Mouse (Mus musculus) left cerebral cortex, adult 18-20 months (tissue): ENCODE data around the gene Unc45a. TPM values are rescaled to one million over a fixed set of nuclear protein-coding genes. Genes with fewer than 3 reads are reported as not detected.

ENCODE experiments used
- DNase-seq, 2 experiments: peaks; one replicate each; pipeline ENCODE4 v3.0.0; 2021 to 2022; ENCODE audit warnings: low spot score in 2 of 2, mixed read lengths in 1 of 2
- total RNA-seq, 2 experiments: library from RNA; stranded (reverse); gene quantifications; 2 replicates each; pipeline ENCODE4 v1.2.3; 2021

Unc45a gene
- total RNA-seq, 2 experiments from 2014 or later = 38.0 to 40.4 TPM

DNA sequence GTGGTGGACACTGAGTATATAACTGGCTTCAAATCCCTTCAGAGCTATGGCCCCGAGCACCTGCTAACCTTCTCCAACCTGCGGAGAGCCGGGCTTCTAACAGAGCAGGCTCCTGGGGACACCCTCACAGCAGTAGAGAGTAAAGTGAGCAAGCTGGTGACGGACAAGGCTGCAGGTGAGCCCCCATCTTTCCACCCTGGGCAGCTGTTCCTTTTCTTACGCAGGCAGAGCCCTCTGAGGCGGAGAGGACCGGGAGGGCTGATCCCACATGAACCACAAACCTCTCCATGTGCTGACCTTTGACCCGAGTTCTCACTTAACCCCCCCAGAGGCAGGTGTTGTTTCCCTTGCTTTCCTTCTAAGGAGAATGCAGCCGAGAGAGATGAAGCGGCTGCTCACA is 53.1 kb downstream of the Unc45a start:
- no peak for DNase-seq

DNA sequence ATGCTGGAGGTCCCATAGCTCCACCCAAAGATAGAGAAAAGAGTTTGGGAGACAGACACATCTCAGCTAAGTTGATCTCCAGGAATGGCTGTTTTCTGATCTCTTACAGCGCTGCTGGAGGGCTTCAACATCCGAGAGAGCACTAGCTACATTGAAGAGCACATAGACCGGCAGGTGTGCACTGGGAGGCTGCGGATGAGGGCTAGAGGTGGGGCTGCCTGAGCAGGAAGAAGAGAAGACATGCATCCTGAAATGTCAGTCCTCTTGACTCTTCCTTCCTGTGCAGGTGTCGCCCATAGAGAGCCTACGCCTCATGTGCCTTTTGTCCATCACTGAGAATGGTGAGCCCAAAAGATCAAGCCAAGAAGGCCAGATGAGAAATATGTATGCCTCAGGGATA is 55.1 kb downstream of the Unc45a start:
- DNase-seq = no peak

DNA sequence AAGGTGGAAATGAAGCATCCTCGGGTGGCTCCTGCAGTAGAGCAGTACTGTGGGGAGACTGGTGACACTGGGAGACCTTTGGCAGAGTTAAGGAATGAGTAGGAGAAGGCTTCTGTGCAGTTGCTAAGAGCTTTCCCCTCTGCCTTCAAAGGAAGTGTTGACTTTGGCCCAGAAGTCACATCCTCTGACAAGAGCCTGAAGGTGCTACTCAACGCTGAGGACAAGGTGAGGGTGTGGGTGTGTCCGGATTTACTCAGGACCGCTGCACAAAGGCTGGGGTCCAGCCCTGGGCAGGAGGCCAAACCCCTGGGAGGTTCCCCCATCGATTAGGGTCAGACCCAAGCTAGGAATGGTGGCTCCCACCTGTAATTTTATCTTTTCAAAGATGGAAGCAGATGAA is 56.4 kb downstream of the Unc45a start:
- DNase-seq = no peak

DNA sequence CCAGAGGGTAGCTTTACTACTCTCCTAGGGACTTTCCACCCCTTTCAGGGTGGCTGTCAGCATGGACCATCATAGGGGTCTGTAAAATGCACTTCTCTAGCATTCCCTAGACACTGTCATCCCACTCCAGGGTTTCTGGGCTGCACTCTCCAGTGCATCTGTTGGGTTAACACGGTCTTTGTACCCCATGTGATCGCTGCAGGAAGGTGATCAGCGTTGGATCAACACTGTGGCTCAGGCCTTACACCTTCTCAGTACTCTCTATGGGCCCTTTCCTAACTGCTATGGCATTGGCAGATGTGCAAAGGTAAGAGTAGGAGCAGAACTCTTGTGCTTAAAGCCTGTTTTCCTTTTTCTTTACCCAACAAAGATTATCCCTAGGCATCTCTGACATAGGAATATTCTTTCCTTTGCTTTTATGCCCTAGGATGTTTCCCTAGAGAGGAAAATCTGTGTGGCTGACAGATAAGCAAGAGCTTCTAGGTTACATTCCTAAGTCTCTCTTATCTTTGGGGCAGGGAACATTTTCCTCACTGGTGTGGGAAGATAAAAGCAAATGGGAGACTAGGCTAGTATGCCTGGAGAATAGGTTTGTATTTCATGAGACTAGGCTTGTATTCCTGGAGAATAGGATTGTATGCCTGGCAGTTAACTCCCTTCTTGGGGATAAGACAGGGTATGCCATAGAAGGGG is 57.4 kb downstream of the Unc45a start:
- DNase-seq = no peak

DNA sequence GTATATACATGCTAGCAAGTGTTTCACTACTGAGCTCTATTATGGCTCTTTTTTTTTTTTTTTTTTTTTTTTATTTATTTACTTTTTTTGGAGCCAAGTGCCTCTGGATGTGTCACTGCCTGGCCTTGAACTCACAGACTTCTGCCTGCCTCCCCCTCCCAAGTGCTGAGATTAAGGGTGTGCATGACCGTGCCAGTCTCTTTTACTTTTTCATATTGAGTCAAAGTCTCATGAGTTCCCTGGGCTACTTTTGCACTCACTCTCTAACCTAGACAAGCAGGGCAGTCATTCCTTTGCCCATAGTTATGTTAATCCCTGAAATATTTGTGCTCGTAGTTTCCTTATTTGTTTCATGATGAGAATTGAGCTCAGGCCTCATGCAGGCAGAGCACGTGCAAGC is 59.2 kb downstream of the Unc45a start:
- no peak for DNase-seq

DNA sequence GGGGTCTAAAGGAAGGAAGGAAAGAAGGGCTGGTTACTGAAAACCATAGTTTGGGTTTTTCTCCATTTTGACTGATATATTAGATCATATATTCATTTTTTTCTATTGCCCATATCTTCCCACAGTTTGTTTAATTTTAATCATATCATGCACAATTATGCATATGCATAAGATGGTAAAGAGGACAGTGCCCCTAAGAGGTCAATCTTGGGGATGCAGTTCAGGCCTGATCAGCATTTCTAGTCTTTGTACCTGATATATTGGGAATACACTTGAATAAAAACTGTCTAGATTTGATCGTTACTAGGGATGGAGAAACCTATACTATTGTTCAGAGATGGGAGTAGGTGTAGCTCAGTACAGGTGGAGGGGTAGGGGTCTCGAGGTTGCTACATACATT is 59.8 kb downstream of the Unc45a start:
- no peak for DNase-seq

DNA sequence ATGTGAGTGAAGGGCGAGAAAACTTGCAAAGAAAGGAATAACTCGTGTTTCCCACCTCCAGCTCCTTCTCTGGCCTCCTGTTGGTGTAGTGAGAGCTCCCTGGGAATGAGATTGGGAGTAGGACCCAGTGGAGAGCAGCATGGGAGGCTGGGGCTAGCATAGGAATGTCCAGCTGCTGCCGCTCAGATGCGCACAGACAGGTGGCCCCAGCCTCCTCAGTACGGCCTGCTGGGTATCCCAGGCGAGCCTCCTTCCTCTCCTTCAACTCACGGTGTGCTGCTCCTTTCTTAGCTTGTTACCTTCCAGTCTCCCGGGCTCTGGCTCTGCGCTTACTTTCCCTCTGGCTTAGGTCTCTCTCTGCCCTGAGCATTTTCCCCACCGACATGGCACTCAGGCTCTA is 60.8 kb downstream of the Unc45a start:
- DNase-seq = no peak

DNA sequence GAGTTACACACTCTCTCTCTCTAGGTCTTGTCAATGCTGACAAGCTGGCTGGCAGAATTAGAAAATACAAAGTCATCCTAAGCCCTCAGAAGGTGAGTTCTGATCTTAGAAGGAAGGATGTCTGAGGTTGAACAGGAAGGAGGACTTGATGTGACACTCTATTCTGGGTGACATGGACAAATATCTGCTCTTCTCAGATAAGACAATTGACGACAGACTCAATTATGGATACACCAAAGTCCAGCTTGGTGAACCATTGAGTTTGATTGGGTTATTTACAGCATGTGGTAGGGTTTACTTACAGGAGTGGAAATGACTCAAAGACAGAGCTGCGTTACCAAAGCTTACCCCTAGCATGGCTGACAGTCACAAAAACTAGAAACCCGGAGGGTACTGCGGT is 64.4 kb downstream of the Unc45a start:
- DNase-seq = no peak

Other genes with a start within 250 kb of the Unc45a start
- 10 to 100 TPM; 51.5 to 63.4 TPM for gene Idh2, start 225.6 kb downstream of the Unc45a start, total RNA-seq
- gene Sema4b, start 154.2 kb downstream of the Unc45a start, total RNA-seq = 10 to 100 TPM; 17.7 to 18.0 TPM
- 10 to 100 TPM; 20.4 to 24.3 TPM for gene Cib1, start 108.2 kb downstream of the Unc45a start, total RNA-seq
- 1 to 10 TPM; 5.3 to 6.4 TPM for gene Gdpgp1, start 108.1 kb downstream of the Unc45a start, total RNA-seq
- 1 to 10 TPM; 1.9 to 3.0 TPM for gene Ttll13, start 94.6 kb downstream of the Unc45a start, total RNA-seq
- 10 to 100 TPM; 41.8 to 47.0 TPM for gene Ngrn, start 79.8 kb downstream of the Unc45a start, total RNA-seq
- 10 to 100 TPM; 18.8 to 21.6 TPM for gene Vps33b, start 71.4 kb downstream of the Unc45a start, total RNA-seq
- under 1 TPM; 0.75 to 0.93 TPM for gene Prc1, start 46.6 kb downstream of the Unc45a start, total RNA-seq
- 10 to 100 TPM; 13.1 to 14.5 TPM for gene Rccd1, start 16.6 kb downstream of the Unc45a start, total RNA-seq
- 10 to 100 TPM; 49.7 to 54.5 TPM for gene Hddc3, start 2.1 kb upstream of the Unc45a start, total RNA-seq
- gene Man2a2, start 30.4 kb upstream of the Unc45a start, total RNA-seq = 100 to 1,000 TPM; 147 to 153 TPM
- gene Fes, start 46.9 kb upstream of the Unc45a start, total RNA-seq = 1 to 10 TPM; 4.5 to 5.8 TPM
- gene Furin, start 64.4 kb upstream of the Unc45a start, total RNA-seq = 10 to 100 TPM; 37.1 to 39.9 TPM
- gene Blm, start 194.1 kb upstream of the Unc45a start, total RNA-seq = 1 to 10 TPM; 4.4 to 4.6 TPM